Mouse (Mus musculus): ENCODE results near the gene Rbp4.

The Rbp4 gene

DNA sequence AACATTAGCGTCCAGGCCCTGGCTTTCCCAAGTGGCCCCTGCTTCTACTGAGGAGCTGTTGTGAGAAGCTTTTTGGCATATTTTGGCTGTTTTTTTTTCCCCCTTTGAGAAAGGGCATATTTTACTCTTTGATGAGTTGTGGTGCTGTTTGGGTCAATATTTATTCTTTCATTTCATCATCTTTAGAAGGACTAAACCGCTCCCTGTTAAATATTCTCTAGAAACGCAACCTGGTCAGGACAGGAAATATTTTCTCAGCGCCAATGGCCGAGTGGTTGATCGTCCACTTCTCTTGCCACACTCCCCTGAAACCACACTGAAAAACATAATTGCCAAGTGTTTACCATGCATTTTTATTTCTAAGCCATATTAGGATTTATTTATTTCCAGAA, at the start of gene Rbp4:
TSS of gene Rbp4 (minus strand) at position 63 of the 392 bp plus-strand sequence.
- CTCF ChIA-PET, result no interaction called here

DNA sequence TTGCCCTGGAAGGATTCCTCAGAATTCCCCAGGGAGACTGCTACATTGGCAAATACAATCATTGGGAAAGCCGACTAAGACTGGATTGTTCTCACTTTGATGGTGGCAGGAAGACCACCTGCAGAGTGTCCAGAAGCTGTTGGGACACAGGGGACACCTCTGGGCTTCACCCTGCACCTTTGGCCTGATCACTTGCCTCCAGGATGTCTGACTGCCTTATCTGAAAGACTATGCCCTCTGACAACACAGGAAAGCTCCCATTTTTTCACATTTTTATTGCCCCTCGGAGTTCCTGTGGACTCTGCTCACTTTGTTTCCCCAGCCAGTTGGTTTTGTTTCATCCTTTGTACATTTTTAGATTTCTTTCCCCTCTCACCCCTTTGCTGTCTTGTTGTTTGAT, 39.6 kb upstream of the Rbp4 start:
- CTCF ChIA-PET, result interaction anchor here (0.7 kb wide), 1 partner anchor 48 kb away, joined by 8 read pairs; no protein-coding TSS in a partner anchor

DNA sequence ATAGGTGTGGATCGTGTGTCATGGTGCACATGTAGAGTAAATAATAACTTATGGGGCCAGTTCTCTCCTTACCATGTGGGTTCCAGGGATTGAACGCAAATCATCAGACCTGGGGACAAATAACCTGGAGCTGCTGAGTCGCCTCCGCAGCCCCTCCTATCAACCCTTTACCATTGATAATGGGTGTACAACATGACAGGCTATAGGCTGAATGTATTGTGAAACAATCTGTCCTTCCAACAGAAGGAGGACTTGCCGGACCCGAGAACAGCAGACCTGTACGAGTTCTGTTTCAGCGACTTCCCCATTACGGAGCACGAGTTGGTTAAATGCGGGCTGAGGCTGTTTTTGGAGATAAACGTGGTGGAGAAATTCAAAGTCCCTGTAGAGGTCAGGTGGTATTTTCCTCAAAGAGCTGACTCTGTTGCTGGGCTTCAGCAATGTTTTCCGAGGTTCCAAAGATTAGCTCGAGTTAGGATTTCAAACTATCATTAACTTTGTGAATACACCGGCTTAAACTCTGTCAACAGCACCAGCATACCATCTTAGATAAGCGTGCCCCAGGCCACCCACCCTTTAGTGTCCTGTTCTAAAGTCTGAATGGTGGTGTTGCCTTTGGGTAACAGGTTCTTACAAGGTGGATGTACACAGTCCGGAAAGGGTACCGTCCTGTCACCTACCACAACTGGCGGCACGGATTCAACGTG, 36.7 kb upstream of the Rbp4 start:
- CTCF ChIA-PET, result no interaction called here

DNA sequence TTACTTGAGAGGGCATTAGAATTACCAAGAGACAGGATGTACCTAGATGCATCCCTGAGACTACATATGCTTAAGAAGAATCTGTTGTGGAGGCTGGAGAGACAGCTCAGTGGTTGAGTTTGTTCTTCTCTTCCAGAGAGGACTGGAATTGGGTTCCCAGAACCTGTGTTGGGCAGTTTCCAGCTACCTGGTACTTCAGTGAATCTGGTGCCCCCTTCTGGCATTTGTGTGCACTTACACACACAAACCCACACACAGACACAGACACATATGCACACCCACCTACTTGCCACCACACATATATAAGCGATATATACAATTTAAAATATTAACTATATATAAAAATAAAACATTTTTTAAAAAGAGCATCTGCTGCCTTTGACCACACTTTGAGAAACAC, 31.2 kb upstream of the Rbp4 start:
- CTCF ChIA-PET, result no interaction called here

DNA sequence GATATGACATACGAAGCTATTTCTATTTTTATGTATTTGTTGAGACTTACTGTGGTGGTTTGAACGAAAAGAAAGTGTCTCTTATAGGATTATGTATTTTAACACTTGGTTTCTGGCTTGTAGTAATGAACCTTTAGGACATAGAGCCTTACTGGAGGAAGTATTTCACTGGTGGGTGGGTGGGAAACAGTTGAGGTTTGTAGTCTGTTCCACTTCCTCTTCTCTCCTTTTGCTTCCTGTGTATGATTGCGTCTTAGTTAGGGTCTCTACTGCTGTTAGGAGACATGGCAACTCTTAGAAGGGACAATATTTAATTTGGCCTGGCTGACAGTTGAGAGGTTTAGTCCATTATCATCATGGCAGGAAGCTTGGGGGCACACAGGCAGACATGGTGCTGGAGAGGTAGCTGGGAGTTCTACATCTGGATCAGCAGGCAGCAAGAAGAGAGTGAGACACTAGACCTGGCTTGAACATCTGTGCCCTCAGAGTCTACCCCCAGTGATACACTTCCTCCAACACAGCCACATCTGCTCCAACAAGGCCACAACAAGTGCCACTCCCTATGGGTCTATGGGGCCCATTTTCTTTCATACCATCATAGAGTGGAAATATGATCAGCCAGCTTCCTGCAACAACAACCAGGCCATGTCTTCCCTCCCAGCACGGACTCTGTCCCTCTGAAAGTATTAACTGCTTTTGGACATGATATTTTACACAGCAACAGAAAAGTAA, 18.6 kb upstream of the Rbp4 start:
- CTCF ChIA-PET, result no interaction called here

DNA sequence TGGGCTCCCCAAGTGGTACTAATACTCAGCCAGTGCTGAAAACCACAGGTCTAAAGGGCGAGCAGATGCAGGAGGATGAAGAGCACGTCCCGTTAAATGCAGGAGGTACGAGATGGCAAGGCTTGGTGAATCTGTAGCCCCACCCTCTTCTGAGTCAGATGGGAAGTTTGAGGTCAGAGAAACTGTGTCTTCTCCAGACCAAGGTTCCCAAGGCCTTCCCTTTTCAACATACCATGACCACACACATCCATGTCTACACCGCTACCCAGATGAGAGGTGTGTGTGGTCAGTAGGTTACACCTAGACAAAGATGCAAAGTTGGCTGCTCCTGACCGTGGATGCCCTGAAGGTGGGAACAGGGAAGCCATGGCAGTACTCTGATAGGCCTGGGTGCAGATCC, 9.7 kb upstream of the Rbp4 start:
- CTCF ChIA-PET, result no interaction called here

DNA sequence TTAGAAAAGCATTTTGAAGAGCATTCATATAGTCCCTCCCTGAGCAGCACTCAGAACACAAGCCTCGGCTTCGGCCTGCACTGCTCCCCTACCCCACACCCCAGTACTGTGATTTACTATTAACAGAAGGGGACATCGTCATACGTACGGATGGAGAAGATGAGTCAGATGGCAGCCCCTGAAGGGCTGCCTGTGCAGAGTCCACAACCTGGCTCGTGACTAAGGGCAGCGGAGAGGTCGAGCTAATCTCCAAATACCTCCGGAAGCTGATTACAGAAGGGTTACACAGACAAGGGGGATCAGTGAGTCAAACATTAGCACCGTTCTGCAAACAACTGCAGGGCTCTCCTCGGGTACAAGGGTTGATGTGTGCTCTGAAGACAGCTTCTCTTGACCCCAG, 8.9 kb upstream of the Rbp4 start:
- CTCF ChIA-PET, result no interaction called here

DNA sequence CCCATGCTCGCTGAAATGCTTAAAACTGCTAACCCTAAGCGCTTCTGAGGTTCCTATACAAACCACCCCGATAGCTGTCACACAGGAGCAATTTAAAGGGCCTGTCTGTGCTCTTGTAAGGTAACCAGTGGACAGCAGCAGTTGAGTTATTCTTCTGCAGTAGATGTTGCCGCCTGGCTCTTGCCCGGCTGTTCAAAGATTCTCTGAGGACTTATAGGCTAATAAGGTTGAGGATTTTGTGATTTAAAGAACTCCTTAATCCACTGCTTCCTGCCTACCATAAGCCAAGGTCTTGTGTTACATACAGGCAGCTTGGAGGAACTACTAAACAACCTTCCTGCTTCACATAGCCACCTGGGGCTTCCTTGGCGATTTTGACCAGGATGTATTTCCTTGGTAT, 7.4 kb upstream of the Rbp4 start, which contains the start of gene Pde6c:
TSS of gene Pde6c (plus strand) at position 301 of the 400 bp plus-strand sequence.
- CTCF ChIA-PET, result no interaction called here

DNA sequence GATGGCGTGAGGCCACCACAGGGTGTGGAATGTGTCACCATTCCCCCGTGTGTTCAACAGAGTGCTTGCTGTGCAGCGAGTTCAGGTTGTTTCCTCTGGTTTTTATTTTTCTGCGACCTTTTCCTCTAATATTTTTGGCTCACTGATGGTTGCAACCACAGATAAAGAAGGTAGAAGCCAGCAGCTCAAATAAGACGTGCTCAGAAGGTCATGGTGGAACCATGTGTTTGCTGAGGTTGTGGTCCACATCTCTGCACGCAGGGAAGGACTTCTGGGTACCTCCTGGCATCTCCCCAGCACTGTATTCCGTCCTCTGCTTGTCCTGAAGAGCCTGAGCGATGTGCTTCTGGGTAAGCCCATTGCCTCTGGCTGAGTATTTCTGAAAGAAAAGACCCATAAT, 1.6 kb upstream of the Rbp4 start:
- CTCF ChIA-PET, result no interaction called here

DNA sequence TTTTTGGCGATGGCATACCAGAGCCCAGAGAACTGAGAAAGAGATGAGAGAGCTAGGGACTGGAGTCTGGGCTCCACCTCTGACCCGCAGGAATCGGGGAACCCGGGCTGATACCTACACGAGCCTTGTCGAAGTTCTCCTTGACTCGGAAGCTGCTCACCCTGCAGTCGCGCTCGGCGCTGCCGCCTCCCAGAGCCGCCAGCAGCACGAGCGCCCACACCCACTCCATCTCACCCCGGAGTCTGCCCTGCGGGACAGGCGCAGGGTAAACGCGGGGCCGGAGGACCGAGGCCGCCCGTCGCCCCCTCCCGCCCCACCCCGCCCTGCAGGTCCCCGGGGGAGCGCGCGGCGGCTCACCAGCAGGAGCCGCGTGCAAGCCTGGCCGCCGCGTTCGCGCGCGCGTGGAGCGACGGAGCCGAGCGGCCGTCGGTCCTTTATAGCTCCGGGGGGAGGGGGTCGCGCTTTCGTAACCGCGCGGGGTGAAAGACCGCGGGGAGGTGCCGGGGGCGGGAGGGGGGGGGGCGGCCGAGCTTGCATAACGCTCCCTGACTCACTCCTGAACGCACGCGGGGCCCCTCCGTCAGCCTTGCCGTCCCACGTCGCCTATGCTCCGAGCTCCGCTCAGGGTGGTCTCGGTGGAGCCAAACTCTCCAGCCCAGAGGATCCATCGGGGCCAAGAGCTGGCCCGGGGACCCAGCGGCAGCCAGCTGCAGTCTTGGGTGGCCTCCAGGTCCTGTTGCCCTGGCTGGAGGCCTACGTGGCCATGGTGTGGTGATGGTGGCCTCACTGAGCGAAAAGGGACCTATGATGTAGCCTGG, 471 bp downstream of the Rbp4 start:
- CTCF ChIA-PET, result no interaction called here

DNA sequence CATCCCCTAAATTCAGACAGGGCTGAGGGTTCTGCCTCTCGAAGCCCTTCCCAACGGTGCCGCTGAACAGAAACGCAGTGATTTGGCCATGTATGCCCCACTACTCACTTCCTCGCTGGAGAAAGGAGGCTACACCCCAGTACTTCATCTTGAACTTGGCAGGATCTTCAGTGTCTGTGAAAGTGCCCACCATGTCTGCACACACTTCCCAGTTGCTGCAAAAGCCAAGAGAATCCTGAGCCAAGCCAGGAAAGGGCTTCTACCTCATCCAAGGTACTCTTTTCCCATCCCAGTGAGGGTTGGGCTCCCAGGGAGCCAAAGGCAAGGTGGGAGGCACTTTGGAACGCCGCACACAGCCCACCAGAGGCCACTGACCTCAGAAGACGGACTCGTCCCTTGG, 1.2 kb downstream of the Rbp4 start:
- CTCF ChIA-PET, result no interaction called here

DNA sequence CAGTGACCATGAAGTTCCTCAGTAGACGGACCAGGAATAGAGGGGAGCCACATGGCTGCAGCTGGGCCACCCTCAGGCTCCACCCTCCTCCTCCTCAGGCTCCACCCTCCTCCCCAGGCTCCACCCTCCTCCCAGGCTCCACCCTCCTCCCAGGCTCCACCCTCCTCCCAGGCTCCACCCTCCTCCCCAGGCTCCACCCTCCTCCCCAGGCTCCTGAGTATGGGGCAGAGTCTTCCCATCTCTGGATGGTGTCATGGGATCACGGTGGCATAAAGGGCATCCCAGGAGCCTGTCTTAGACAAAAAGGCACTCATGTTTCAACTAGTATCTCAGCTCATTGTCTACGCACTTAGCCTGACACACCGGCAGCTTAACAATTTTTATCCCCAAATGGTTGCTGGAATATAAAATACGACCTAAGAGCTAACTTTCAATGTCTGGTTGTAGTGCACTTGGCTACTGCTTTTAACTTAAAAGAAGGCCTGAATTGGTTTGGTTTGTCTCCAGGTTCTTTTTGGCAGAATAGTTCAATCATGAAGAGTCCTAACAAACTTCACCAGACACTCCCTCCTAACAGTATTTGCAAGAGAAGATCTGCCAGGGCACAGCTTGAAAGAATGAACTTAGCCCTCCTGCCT, 4.8 kb downstream of the Rbp4 start:
- CTCF ChIA-PET, result no interaction called here

DNA sequence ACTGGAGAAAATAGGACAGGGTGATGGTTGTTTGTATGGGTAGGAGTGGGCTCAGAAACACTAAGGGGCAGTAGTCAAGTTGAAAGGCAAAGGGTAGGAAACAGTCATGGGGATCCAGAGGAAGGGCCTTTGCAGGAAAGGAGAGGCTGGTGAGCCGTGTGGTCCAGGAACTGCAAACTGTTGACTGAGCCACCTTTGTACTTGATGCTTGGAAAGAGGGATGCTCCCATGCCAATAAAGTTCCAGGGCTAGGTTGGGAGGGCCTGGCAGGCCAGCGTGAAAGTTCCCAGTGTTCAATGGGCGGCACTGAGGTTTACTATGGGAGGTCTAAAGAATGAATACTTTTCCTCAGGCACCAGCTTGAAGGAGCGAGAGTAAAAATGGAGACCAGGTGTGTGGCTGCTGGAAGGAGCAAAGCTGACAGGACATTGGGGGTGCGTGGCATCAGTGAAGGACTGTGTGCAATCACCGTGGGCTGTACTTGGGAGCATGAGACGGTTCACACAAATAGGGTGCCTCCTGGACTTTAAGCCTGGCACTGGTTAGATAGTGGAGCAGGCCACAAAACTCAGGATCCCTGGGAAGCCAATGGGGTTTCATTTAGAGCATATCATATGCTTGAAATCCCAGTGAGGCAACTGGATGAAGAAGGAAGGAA, 10.1 kb downstream of the Rbp4 start:
- CTCF ChIA-PET, result no interaction called here

DNA sequence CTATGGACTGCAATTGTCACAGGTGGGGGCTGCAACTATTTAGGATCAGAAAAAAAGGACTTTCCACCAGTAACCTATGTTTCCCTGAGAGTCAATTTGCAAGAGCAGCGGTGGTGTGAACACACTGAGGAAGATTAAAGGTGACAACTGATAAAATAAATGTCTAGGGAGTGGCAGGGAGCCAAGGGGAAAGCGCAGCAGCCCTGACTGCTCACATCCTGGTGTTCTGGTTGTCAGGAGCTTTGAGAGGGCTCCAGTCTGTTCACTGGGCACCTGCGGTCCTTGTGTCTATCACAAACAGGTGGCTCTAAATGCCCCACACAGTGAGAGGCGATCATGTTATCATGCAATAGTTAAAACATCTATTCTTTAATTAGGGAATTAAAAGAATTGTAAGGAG, 12.5 kb downstream of the Rbp4 start:
- CTCF ChIA-PET, result interaction anchor here (0.6 kb wide), 1 partner anchor 111 kb away, joined by 3 read pairs; no protein-coding TSS in a partner anchor

DNA sequence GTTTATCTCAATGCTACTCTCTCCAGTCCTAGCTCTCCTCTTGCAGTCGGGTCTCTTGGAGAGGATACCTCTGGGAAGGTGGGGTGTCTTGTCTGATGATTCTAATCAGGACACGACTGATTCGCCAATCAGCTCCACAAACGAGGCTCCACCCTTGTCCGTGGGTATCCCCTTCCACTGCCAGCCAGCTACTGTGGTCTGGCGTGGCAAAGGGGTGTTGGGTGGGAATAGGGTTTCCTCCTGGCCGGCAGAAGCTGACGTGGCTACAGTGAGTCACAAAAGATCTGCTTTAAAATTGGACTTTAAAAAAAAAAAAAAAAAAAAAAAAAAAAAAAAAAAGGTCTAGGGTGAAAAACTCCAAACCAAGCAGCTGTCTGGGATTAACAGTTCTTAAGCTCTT, 14.0 kb downstream of the Rbp4 start:
- CTCF ChIA-PET, result no interaction called here

DNA sequence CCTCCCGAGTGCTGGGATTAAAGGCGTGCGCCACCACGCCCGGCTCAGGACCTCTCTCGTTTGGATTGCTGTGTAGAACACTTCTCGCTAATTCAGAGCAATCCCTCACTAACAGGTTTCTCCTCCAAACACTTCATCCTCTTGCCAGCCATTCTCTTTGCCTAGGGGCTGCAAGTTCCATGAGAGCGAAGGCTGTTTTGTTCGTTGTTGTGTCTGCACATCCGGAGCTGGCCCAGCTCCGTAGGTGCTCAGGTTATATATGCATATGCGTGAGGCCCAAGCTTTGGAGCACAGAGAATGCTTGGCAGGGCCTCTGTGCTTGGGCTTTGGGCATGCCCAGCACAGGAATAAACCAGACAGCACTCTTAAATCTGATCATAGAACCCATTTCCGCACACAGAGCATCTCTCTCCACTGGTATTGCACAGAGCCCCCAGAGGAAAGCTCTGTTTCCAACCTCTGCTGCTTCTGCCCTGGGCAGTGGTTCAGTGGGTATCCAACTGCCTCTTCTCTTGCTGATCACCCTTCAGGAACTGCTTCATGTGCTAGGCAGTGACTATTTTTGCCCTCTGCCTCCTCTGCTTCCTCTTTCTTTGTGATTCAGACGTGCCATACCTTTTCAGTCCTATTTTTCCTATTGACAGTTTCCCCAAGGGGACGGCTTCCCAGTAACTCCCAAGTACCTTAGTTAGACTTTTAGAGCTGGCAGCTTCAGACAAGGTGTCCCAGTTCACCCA, 15.4 kb downstream of the Rbp4 start:
- CTCF ChIA-PET, result no interaction called here

DNA sequence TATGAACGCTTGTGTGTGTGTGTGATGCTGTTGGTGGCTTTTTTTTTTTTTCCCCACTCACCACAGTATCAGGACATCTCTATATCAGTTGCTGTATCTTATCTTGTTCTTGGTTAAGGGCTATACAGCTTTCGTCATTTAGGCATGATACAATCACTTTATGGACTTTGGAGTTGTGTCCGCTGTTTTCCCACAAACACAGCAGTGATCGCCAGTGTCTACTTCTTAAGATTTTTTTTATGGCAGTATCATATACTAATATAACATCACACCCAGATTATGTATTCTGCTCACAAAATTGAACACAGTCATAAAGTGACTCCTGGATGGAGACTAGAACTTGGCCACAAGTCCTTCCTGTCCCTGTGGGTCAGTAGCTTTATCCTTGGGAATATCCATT, 17.2 kb downstream of the Rbp4 start:
- CTCF ChIA-PET, result no interaction called here

DNA sequence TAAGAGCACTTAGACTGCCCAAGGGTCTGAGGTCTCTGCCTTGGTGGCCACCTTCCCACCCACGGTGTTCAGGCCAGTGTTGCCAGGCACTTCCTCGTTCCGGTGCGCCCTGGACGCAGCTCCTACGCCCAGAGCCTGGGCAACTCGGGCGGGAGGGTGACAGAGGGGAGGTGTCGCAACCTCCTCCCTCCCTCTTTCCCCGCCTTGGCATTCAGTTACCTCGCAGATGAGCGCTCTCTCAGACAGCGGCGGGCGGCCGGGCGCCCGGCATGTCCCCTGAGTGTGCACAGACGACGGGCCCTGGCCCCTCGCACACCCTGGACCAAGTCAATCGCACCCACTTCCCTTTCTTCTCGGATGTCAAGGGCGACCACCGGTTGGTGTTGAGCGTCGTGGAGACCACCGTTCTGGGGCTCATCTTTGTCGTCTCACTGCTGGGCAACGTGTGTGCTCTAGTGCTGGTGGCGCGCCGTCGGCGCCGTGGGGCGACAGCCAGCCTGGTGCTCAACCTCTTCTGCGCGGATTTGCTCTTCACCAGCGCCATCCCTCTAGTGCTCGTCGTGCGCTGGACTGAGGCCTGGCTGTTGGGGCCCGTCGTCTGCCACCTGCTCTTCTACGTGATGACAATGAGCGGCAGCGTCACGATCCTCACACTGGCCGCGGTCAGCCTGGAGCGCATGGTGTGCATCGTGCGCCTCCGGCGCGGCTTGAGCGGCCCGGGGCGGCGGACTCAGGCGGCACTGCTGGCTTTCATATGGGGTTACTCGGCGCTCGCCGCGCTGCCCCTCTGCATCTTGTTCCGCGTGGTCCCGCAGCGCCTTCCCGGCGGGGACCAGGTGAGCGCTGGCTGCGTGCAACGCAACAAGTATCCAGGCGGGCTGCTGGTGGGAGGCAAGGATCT, 28.0 kb downstream of the Rbp4 start, which contains the start of gene Ffar4:
TSS of gene Ffar4 (plus strand) at position 214 of the 901 bp plus-strand sequence.
- CTCF ChIA-PET, result no interaction called here

DNA sequence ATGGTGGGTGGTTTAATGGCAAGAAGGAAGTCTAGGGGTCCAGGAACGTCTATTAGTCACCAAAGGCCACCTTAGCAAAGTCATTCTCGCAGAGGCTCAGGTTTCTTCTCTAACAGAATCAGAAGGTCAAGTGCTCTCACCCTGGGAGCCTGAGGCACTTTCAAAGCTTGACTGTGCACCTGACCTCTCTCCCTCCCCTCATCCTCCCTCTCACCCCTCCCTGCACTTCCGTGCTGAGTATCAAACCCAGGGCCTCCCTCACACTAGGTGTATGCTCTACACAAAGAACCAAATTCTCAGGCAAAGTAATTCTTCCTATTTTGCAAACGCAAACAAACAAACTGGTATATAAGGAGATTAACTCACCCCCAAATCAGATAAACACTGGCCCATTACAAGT, 28.9 kb downstream of the Rbp4 start:
- CTCF ChIA-PET, result no interaction called here

DNA sequence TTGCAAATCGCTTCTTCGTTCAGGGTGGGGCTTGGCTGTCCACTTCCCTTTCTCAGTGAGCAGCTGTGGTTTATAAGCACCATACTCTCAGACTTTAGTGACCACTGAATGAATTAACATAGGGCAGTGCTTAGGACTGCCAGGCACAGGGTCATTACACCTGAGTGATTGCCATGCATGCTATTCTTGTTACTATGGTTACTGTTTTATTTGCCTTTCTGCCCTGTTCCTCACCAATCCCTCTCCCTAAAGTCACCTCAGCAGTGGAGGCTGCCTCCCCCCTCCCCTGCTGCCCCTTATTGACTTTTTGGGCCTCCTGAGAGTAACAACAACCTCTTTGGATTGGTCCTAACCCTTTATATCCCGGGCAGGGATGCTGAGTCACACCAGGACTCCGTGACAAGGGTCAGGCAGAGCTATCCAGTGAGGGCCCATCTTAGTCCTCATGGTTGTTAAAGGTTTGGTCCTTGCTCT, 33.5 kb downstream of the Rbp4 start:
- CTCF ChIA-PET, result interaction anchor here (0.7 kb wide), 1 partner anchor 84 kb away, joined by 4 read pairs; no protein-coding TSS in a partner anchor

Data from spleen, embryonic (tissue).